Mouse (Mus musculus) limb, embryonic 14.5 days (tissue): ENCODE results near the gene Ercc2. TPM values are rescaled to one million over a fixed set of nuclear protein-coding genes. Genes with fewer than 3 reads are reported as not detected.
A peak's percentile ranks its signal among the peaks of the same experiment; 100 is the strongest.

Experiments used
- ATAC-seq: fragments of 200-750 bp; cut with Nextera tagmentation; 2 replicates; pipeline ENCODE4 v1.8.0; 2017; ENCODE audit warnings: low read depth, moderate number of reproducible peaks, moderate TSS enrichment; ENCODE audit not compliant: low FRiP score
- DNase-seq: peaks from one replicate; pipeline ENCODE4 v3.0.0-alpha.2; 2015; ENCODE audit warnings: low spot score
- H3K27ac ChIP-seq: fragments of 300-500 bp; sonication (generic); replicated peaks from 2 replicates; pipeline ENCODE4 v1.5.1; 2014; ENCODE audit warnings: low read depth, mild to moderate bottlenecking, low read length, moderate library complexity, mixed read lengths
- H3K27me3 ChIP-seq: fragments of 300-500 bp; sonication (generic); 2 replicates; pipeline ENCODE4 v1.6.1; 2014; ENCODE audit warnings: low read length, mixed read lengths; ENCODE audit not compliant: control insufficient read depth, insufficient read depth
- H3K36me3 ChIP-seq: fragments of 300-500 bp; sonication (generic); 2 replicates; pipeline ENCODE4 v1.6.1; 2014; ENCODE audit warnings: mild to moderate bottlenecking, low read length, moderate library complexity, mixed read lengths; ENCODE audit not compliant: control insufficient read depth, insufficient read depth
- H3K4me1 ChIP-seq: fragments of 300-500 bp; sonication (generic); 2 replicates; pipeline ENCODE4 v1.6.1; 2014; ENCODE audit warnings: antibody characterized with exemption, low read length, mixed read lengths; ENCODE audit not compliant: control insufficient read depth, insufficient read depth
- H3K4me2 ChIP-seq: fragments of 300-500 bp; sonication (generic); replicated peaks from 2 replicates; pipeline ENCODE4 v1.6.1; 2014; ENCODE audit warnings: low read depth, mild to moderate bottlenecking, low read length, moderate library complexity; ENCODE audit not compliant: severe bottlenecking
- H3K4me3 ChIP-seq: fragments of 300-500 bp; sonication (generic); replicated peaks from 2 replicates; pipeline ENCODE4 v1.5.1; 2014; ENCODE audit warnings: low read length
- H3K9ac ChIP-seq: fragments of 300-500 bp; sonication (generic); 2 replicates; pipeline ENCODE4 v1.6.1; 2014; ENCODE audit warnings: mild to moderate bottlenecking, low read depth, low read length, moderate library complexity; ENCODE audit not compliant: severe bottlenecking
- H3K9me3 ChIP-seq: fragments of 300-500 bp; sonication (generic); 2 replicates; pipeline ENCODE4 v1.6.1; 2016; ENCODE audit warnings: low read length; ENCODE audit not compliant: control insufficient read depth
- POLR2A ChIP-seq: fragments of 200-500 bp; IDR thresholded peaks from 2 replicates; pipeline ENCODE4 v1.8.0; 2012; ENCODE audit warnings: inconsistent platforms, mild to moderate bottlenecking, moderate library complexity, borderline replicate concordance; ENCODE audit not compliant: insufficient read depth, insufficient read length; ENCODE audit errors: extremely low read depth
- WGBS: fragments of 180-500 bp; shearing (Covaris S2); extraction: QIAGEN DNeasy Blood & Tissue Kit; methylation state at CpG from one replicate; pipeline ENCODE4 v1.1.7; 2014; 5-methylcytosine and 5-hydroxymethylcytosine counted together
- polyA plus RNA-seq, 2 experiments: library from polyadenylated mRNA; depleted of rRNA in 1 of 2; stranded (reverse) in 1 of 2; unstranded in 1 of 2; fragments of >200 nt; fragmentation: Nextera tagmentation in 1 of 2; extraction: Ambion mirVana in 1 of 2; gene quantifications; 2 replicates each; pipeline versions ENCODE4 v1.2.1 to v1.2.3; 2012 to 2014

Gene Ercc2
- polyA plus RNA-seq (2012; rRNA removed) (58.1 and 73.8 TPM in 2 replicates), polyA plus RNA-seq (2014; fragmentation: Nextera tagmentation; extraction: Ambion mirVana) (11.3 and 12.6 TPM in 2 replicates)

GRCm38 (mm10) chr7:19381377-19382165 lies at the start of gene Ercc2:
Gene Ercc2 (plus strand): TSS chr7:19382010.
- ATAC-seq (peak; percentile 98), DNase-seq (peak; percentile 98)
- H3K27ac ChIP-seq = 0 out of 2 replicates have a peak within 1 kb of the TSS, but pooled peaks have one; percentile 38
- H3K36me3 ChIP-seq = peaks cover 43% of the 10 kb centered on the region
- H3K4me1 ChIP-seq = 0 out of 2 replicates have a peak, but pooled peaks cover 4% of the 10 kb centered on the region
- no peaks in the 10 kb centered on the region for H3K9me3 ChIP-seq
- TF ChIP-seq POLR2A = no peak
- peak within 1 kb of the TSS; percentile 56 for H3K9ac ChIP-seq
- no peaks in the 10 kb centered on the region for H3K27me3 ChIP-seq
- peak within 1 kb of the TSS; percentile 58 for H3K4me2 ChIP-seq
- 8% methylated on average over 32 of the region's 48 CpGs for WGBS
- peak within 1 kb of the TSS; percentile 55 for H3K4me3 ChIP-seq

- H3K9me3 ChIP-seq = no peaks in the 10 kb centered on the region
- TF ChIP-seq POLR2A = no peak
- ATAC-seq = peak; percentile 63
These were observed 49.0 kb upstream of the Ercc2 start for GRCm38 (mm10) chr7:19332709-19333352.

GRCm38 (mm10) chr7:19335583-19335982 lies 46.2 kb upstream of the Ercc2 start:
- DNase-seq = no peak
- no peaks in the 10 kb centered on the region for H3K36me3 ChIP-seq
- no peak overlapping the region for H3K4me3 ChIP-seq
- no peaks in the 10 kb centered on the region for H3K4me1 ChIP-seq
- no peak overlapping the region for H3K9ac ChIP-seq
- WGBS = 34% methylated on average over 3 of the region's 3 CpGs
- ATAC-seq = no peak
- no peak overlapping the region for H3K27ac ChIP-seq
- H3K27me3 ChIP-seq = no peaks in the 10 kb centered on the region
- no peak for TF ChIP-seq POLR2A
- no peak overlapping the region for H3K4me2 ChIP-seq
- no peaks in the 10 kb centered on the region for H3K9me3 ChIP-seq

More at GRCm38 (mm10) chr7:19332709-19333352, 49.0 kb upstream of the Ercc2 start:
- WGBS = 0% methylated on average over 35 of the region's 52 CpGs
- Histone ChIP-seq H3K4me1 (peaks cover under 1% of the 10 kb centered on the region; the same call in 1 of the 2 replicates), H3K9ac (peak overlapping the region; percentile 75), H3K4me2 (peak overlapping the region; percentile 93), H3K27me3 (no peaks in the 10 kb centered on the region), H3K27ac (no peak overlapping the region), H3K36me3 (no peaks in the 10 kb centered on the region), H3K4me3 (peak overlapping the region; percentile 63)
- DNase-seq = peak; percentile 55

GRCm38 (mm10) chr7:19337122-19337521 lies 44.7 kb upstream of the Ercc2 start:
- no peak for DNase-seq
- no peak overlapping the region for H3K27ac ChIP-seq
- no peaks in the 10 kb centered on the region for H3K36me3 ChIP-seq
- H3K4me3 ChIP-seq = no peak overlapping the region
- no peak for ATAC-seq
- no peak overlapping the region for H3K9ac ChIP-seq
- WGBS = 64% methylated on average over 10 of the region's 10 CpGs
- TF ChIP-seq POLR2A = no peak
- no peak overlapping the region for H3K4me2 ChIP-seq
- no peaks in the 10 kb centered on the region for H3K9me3 ChIP-seq
- peaks cover 10% of the 10 kb centered on the region; the same call in 1 of the 2 replicates for H3K4me1 ChIP-seq
- peaks cover 7% of the 10 kb centered on the region; the same call in 1 of the 2 replicates for H3K27me3 ChIP-seq

- WGBS = 42% methylated on average over 2 of the region's 2 CpGs
- Histone ChIP-seq H3K9ac (no peak overlapping the region), H3K4me2 (no peak overlapping the region), H3K36me3 (no peaks in the 10 kb centered on the region), H3K27me3 (peaks cover 7% of the 10 kb centered on the region; the same call in 1 of the 2 replicates), H3K27ac (no peak overlapping the region), H3K4me3 (no peak overlapping the region), H3K4me1 (peaks cover 12% of the 10 kb centered on the region; the same call in 1 of the 2 replicates), H3K9me3 (no peaks in the 10 kb centered on the region)
- ATAC-seq = no peak
- TF ChIP-seq POLR2A = no peak
- no peak for DNase-seq
These were observed 43.8 kb upstream of the Ercc2 start for GRCm38 (mm10) chr7:19338060-19338459.
